Comparison of ENCODE assay signal across 21 mouse cellular contexts in the genomic region with DNA sequence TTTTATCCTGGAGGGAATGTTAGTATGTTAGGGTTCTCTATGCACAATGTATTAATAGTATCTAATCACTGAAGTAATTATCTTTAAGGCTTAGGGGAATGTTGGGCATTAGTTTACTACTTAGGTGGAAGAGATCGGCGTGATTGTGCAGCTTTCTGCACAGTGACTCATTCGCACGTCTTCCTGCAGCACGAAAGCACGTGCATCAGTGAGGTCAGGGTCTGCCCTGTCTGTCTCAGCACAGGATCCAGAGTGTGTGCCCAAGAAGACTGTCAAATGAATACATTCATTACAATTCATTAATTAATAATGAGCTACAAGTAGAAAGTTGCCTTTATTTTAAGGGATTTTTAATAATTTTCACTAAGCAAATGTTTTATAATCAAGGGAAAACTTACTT.
DNase-seq lines count a peak whose midpoint lies in the region; ATAC-seq lines count a peak whose summit lies in the region.
"Had no signal": no experiment of that assay in that cellular context is flagged by ENCODE, and none has a peak within 500 bp of the region (broad histone marks: within the 10 kb centered on the region; RNA-seq: fewer than 3 reads in every experiment).

No protein-coding gene starts in this region.

- H3K4me1 ChIP-seq in forebrain, embryonic 13.5 days, result peaks cover 8% of the 10 kb centered on the region
- peaks cover 13% of the 10 kb centered on the region for H3K4me1 ChIP-seq in forebrain, embryonic 10.5 days
- no peaks in the 10 kb centered on the region for H3K4me1 ChIP-seq in midbrain, embryonic 15.5 days
- 0 out of 2 replicates have a peak, but pooled peaks cover 4% of the 10 kb centered on the region for H3K4me1 ChIP-seq in midbrain, embryonic 13.5 days (replicated peaks)
- H3K4me1 ChIP-seq in intestine, embryonic 16.5 days (ENCODE audit: control insufficient read depth, insufficient read depth, low read length), result no peaks in the 10 kb centered on the region
- H3K4me1 ChIP-seq: hindbrain, embryonic 15.5 days; liver, embryonic 13.5 days had no signal

- ATAC-seq in forebrain, embryonic 13.5 days, result peak; percentile 57; the same call in 1 of the 2 replicates
- ATAC-seq in midbrain, embryonic 15.5 days (replicated peaks), result peak; percentile 64; the same call in 1 of the 2 replicates
- ATAC-seq in midbrain, embryonic 13.5 days, result no peak
- peak; percentile 91 for ATAC-seq in intestine, embryonic 16.5 days

- peaks cover 12% of the 10 kb centered on the region for H3K36me3 ChIP-seq in forebrain, embryonic 13.5 days (ENCODE audit: poor library complexity, severe bottlenecking)
- peaks cover 7% of the 10 kb centered on the region; the same call in 1 of the 2 replicates for H3K36me3 ChIP-seq in forebrain, embryonic 10.5 days (replicated peaks)
- H3K36me3 ChIP-seq in midbrain, embryonic 15.5 days (replicated peaks), result no peaks in the 10 kb centered on the region
- H3K36me3 ChIP-seq in midbrain, embryonic 13.5 days, result peaks cover 8% of the 10 kb centered on the region
- H3K36me3 ChIP-seq in intestine, embryonic 16.5 days (ENCODE audit: control insufficient read depth, insufficient read depth, low read length), result 0 out of 2 replicates have a peak, but pooled peaks cover 3% of the 10 kb centered on the region
- H3K36me3 ChIP-seq: liver, embryonic 13.5 days had no signal

- no peak overlapping the region for H3K9ac ChIP-seq in forebrain, embryonic 13.5 days
- H3K9ac ChIP-seq in midbrain, embryonic 15.5 days, result no peak overlapping the region
- no peak overlapping the region for H3K9ac ChIP-seq in midbrain, embryonic 13.5 days (replicated peaks)
- H3K9ac ChIP-seq in intestine, embryonic 16.5 days (ENCODE audit: low read depth, low read length), result no peak overlapping the region
- H3K9ac ChIP-seq: hindbrain, embryonic 15.5 days; liver, embryonic 13.5 days had no signal

- DNase-seq in adrenal gland, adult (ENCODE audit: inconsistent age in 2 of 2, low spot score in 1 of 2), result peak; percentile 15 to 36
- DNase-seq in adrenal gland, adult 18-20 months (ENCODE audit: low spot score in 2 of 2), result no peak
- DNase-seq in forebrain, embryonic 10.5 days (ENCODE audit: extremely low spot score, low spot score), result no peak
- no peak for DNase-seq in spleen, postnatal 4 days (ENCODE audit: low spot score in 2 of 2)
- DNase-seq: cerebellum, adult 11-12 months; gastrocnemius, postnatal 25 days; heart, adult 18-20 months; heart, postnatal 4 days; kidney, adult 2 months; layer of hippocampus, adult 9-11 months; liver, embryonic 13.5 days; lung, adult 2 months; right cerebral cortex, postnatal 14 days had no signal

- no peak overlapping the region for H3K4me2 ChIP-seq in forebrain, embryonic 13.5 days
- no peak overlapping the region for H3K4me2 ChIP-seq in midbrain, embryonic 15.5 days
- H3K4me2 ChIP-seq in midbrain, embryonic 13.5 days (replicated peaks), result no peak overlapping the region
- no peak overlapping the region for H3K4me2 ChIP-seq in intestine, embryonic 16.5 days (ENCODE audit: low read depth, low read length)
- H3K4me2 ChIP-seq: hindbrain, embryonic 15.5 days; liver, embryonic 13.5 days had no signal

- no peaks in the 10 kb centered on the region for H3K9me3 ChIP-seq in forebrain, embryonic 13.5 days (replicated peaks)
- no peaks in the 10 kb centered on the region for H3K9me3 ChIP-seq in forebrain, embryonic 10.5 days
- H3K9me3 ChIP-seq in midbrain, embryonic 15.5 days, result no peaks in the 10 kb centered on the region
- no peaks in the 10 kb centered on the region for H3K9me3 ChIP-seq in midbrain, embryonic 13.5 days
- no peaks in the 10 kb centered on the region for H3K9me3 ChIP-seq in intestine, embryonic 16.5 days (ENCODE audit: control insufficient read depth, low read length)
- H3K9me3 ChIP-seq: hindbrain, embryonic 15.5 days; liver, embryonic 13.5 days; megakaryocyte, embryonic 14.5 days had no signal

- 51% methylated on average over 6 of the region's 6 CpGs for WGBS in forebrain, embryonic 13.5 days
- 75% methylated on average over 6 of the region's 6 CpGs for WGBS in forebrain, embryonic 10.5 days
- 61% methylated on average over 6 of the region's 6 CpGs for WGBS in midbrain, embryonic 15.5 days
- 59% methylated on average over 6 of the region's 6 CpGs for WGBS in midbrain, embryonic 13.5 days
- 54% methylated on average over 6 of the region's 6 CpGs for WGBS in intestine, embryonic 16.5 days

- H3K4me3 ChIP-seq in forebrain, embryonic 13.5 days, result no peak overlapping the region
- no peak overlapping the region for H3K4me3 ChIP-seq in forebrain, embryonic 10.5 days
- no peak overlapping the region for H3K4me3 ChIP-seq in midbrain, embryonic 15.5 days
- no peak overlapping the region for H3K4me3 ChIP-seq in midbrain, embryonic 13.5 days (replicated peaks)
- H3K4me3 ChIP-seq in intestine, embryonic 16.5 days (ENCODE audit: low read length), result no peak overlapping the region
- H3K4me3 ChIP-seq: hindbrain, embryonic 15.5 days; left cerebral cortex, adult 2 months; liver, embryonic 13.5 days; megakaryocyte, embryonic 14.5 days had no signal

- no peaks in the 10 kb centered on the region for H3K27me3 ChIP-seq in forebrain, embryonic 13.5 days
- peaks cover 12% of the 10 kb centered on the region; the same call in 1 of the 2 replicates for H3K27me3 ChIP-seq in forebrain, embryonic 10.5 days (ENCODE audit: poor library complexity, severe bottlenecking)
- no peaks in the 10 kb centered on the region for H3K27me3 ChIP-seq in midbrain, embryonic 15.5 days (replicated peaks)
- H3K27me3 ChIP-seq in midbrain, embryonic 13.5 days, result no peaks in the 10 kb centered on the region
- no peaks in the 10 kb centered on the region for H3K27me3 ChIP-seq in intestine, embryonic 16.5 days (replicated peaks; ENCODE audit: control insufficient read depth, insufficient read depth, low read length)
- H3K27me3 ChIP-seq: hindbrain, embryonic 15.5 days; liver, embryonic 13.5 days; megakaryocyte, embryonic 14.5 days had no signal

- no peak overlapping the region for H3K27ac ChIP-seq in forebrain, embryonic 13.5 days
- no peak overlapping the region for H3K27ac ChIP-seq in forebrain, embryonic 10.5 days
- H3K27ac ChIP-seq in midbrain, embryonic 15.5 days, result no peak overlapping the region
- no peak overlapping the region for H3K27ac ChIP-seq in midbrain, embryonic 13.5 days
- no peak overlapping the region for H3K27ac ChIP-seq in intestine, embryonic 16.5 days (ENCODE audit: low read length)
- H3K27ac ChIP-seq: hindbrain, embryonic 15.5 days; kidney, postnatal 0 days; left cerebral cortex, adult 2 months; liver, embryonic 13.5 days had no signal

Comparison
In these comparisons a context has a peak if more than half of its experiments do, and no peak if none do; other contexts are left out.
1. DNase-seq: peak in adrenal gland, adult (2 of 2); none in adrenal gland, adult 18-20 months (0 of 2), forebrain, embryonic 10.5 days (single experiment) and spleen, postnatal 4 days (0 of 2).